Mouse (Mus musculus): ENCODE results near the gene Cisd3. TPM values are rescaled to one million over a fixed set of nuclear protein-coding genes. Genes with fewer than 3 reads are reported as not detected.
"Not testable (repeated sequence)": the region's sequence is repeated elsewhere in the genome, so short reads cannot be mapped to it uniquely, and the experiment has no call there.

Cisd3 gene
- polyA plus RNA-seq, 1 experiment from 2014 or later: 45.5 TPM

DNA sequence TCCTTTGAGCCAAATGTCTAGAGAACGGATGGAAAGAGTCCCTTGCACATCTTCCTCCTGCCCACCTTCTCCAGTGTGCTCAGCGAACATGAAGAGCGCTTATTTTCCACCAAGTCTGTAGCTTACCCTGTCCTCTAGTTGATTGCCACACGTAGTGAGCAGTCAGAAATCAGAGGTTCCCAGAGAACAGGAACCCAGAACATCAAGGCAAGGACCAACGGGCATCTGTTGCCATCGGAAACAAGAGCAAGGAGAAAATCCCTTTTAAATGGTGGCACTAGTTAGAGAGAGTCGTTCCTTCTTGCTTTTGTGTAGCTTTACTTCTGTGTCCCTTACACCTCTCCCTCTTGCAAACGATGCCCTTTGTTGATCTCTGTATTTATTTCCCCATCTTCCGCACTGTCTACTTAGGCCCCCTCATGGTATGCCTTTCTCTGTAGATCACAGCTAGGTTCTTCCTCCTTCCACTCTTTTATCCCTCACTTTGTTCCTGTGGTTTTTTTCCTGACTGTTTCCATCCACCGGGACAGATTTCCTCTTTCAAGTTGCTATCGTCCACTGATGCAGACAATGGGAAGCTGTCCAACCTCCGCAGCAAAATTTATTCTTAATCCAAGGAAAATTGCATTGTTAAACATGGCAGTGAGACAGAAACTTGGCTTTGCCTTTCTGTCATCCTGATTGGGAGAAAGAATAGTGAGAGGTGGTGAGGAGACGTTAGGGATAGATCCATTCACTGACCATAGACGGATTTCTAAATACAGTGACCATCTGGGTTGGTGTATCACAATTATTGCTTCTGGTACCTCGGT, 16.2 kb downstream of the Cisd3 start:
- 45% methylated on average over 15 of the region's 15 CpGs for WGBS
- Histone ChIP-seq H3K4me3 (peak overlapping the region; percentile 90), H3K9ac (peak overlapping the region; percentile 11; the same call in 1 of the 2 replicates), H3K27me3 (no peaks in the 10 kb centered on the region), H3K27ac (peak overlapping the region; percentile 88), H3K9me3 (no peaks in the 10 kb centered on the region), H3K36me3 (peaks cover 19% of the 10 kb centered on the region), H3K4me1 (peaks cover 38% of the 10 kb centered on the region), H3K4me2 (peak overlapping the region; percentile 95)
- no peak for ATAC-seq (ENCODE audit: borderline replicate concordance, extremely low read depth, low FRiP score, low TSS enrichment)

DNA sequence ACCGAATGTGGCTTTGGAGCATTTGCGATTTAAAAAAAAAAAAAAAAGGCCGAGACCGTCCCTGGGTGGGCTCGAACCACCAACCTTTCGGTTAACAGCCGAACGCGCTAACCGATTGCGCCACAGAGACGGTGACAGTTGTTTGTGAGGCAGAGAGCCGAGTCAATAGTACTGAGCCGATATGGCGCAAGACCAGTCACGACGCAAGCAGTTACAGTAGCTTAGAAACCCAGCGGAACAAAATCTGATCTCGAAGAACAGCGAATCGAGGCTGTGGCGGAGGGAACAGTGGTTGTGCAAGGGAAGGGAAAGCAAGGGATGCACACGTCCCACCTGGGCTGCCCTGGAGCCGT, 16.7 kb downstream of the Cisd3 start:
- peak; percentile 1; the same call in 1 of the 2 replicates for ATAC-seq (ENCODE audit: borderline replicate concordance, extremely low read depth, low FRiP score, low TSS enrichment)
- Histone ChIP-seq H3K27me3 (no peaks in the 10 kb centered on the region), H3K4me1 (peaks cover 33% of the 10 kb centered on the region), H3K9me3 (no peaks in the 10 kb centered on the region), H3K36me3 (peaks cover 25% of the 10 kb centered on the region), H3K9ac (peak overlapping the region; percentile 61), H3K27ac (peak overlapping the region; percentile 88), H3K4me2 (peak overlapping the region; percentile 95), H3K4me3 (peak overlapping the region; percentile 69)
- under 1% methylated on average over 24 of the region's 24 CpGs for WGBS

DNA sequence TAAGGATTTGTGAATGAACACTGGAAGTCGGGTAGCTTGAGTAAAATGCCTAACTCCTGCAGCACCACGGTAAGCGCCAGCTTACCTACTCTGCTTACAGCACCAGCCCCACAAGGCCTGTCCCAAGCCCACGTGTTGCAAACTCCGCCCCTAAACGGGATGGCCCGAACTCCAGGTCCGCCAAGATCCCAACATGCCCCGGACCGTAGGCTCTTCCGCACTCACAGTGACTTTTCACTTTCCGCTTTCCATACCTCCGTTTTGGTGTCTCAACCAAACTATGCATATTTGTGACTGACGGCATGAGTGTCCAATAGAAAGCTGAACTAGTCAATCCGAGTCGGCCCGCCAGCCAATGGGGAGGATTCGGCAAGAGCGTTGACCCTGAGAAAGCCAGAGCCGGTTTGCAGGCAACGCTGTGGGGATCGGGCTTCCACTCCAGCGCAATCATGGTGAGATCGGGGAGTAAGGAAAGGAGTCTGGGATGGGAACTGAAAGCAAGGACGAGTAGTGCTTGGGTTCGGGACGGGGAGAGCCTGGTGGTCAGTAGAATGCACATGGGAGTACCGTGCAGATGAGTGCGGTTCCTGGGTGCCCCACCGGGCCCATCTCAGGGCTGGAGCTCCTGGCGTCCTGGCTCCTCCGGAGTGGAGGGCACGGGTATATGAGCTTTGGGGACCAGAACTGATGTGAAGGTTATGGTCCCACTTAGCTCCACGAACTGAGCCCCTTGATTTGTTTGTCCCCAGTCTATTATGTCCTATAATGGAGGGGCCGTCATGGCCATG, 17.6 kb downstream of the Cisd3 start, which contains the start of gene Psmb3:
Psmb3 (plus strand) TSS at position 361 of the 788 bp plus-strand sequence.
- Histone ChIP-seq H3K9ac (peak within 1 kb of the TSS; percentile 73), H3K27me3 (no peaks in the 10 kb centered on the region), H3K9me3 (no peaks in the 10 kb centered on the region), H3K4me1 (peaks cover 25% of the 10 kb centered on the region), H3K27ac (peak within 1 kb of the TSS; percentile 88), H3K36me3 (peaks cover 34% of the 10 kb centered on the region), H3K4me3 (peak within 1 kb of the TSS; percentile 69), H3K4me2 (peak within 1 kb of the TSS; percentile 95)
- under 1% methylated on average over 35 of the region's 35 CpGs for WGBS
- ATAC-seq (ENCODE audit: borderline replicate concordance, extremely low read depth, low FRiP score, low TSS enrichment): peak; percentile 88

DNA sequence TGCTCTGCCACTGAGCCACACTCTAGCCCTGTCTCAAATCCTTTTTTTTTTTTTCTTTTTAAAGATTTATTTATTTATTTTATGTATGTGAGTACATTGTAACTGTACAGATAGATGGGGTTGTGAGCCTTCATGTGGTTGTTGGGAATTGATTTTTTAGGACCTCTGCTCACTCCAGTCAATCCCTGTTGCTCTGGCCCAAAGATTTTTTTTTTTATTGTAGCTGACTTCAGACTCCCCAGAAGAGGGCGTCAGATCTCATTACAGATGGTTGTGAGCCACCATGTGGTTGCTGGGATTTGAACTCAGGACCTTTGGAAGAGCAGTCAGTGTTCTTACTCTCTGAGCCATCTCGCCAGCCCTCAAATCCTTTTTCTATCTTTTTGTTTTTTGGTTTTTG, 24.4 kb downstream of the Cisd3 start:
- not testable (repeated sequence) for ATAC-seq (ENCODE audit: borderline replicate concordance, extremely low read depth, low FRiP score, low TSS enrichment); H3K27me3 ChIP-seq; H3K4me2 ChIP-seq; H3K9me3 ChIP-seq; H3K4me3 ChIP-seq; H3K9ac ChIP-seq; H3K4me1 ChIP-seq; H3K27ac ChIP-seq
- H3K36me3 ChIP-seq: peaks cover 70% of the 10 kb centered on the region
- WGBS: 76% methylated on average over 2 of the region's 2 CpGs

DNA sequence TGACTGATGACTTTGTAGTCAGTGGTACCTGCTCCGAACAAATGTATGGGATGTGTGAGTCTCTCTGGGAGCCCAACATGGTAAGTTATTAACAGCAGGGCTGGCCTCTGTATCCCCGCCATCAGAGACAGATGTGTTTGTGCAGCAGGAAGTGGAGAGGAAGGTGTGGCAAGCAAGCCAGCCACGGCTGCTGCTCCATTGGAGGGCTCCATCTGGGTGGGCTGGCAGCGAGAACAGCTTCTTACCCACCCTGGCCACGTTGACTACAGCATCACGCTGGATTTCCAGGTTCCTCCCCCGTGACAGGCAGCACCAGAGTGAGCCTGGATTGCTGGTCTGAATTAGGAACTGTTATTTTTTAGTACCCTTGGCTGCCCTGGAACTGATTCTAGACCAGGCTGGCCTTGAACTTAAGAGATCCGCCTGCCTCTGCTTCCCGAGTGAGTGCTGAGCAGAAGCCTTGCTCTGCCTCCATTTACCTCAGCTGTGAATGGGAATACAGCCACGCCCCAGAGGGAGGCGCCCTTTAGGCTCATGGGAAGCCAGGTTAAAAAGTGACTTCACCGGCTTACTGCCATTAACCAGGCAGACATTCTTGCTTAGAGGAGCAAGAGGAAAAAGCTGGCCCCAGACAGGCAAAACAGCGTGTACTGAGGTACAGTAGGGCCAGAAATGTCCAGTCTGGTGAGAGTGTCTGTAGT, 25.7 kb downstream of the Cisd3 start:
- no peaks in the 10 kb centered on the region for H3K9me3 ChIP-seq
- peaks cover 60% of the 10 kb centered on the region for H3K36me3 ChIP-seq
- H3K4me2 ChIP-seq: no peak overlapping the region
- no peaks in the 10 kb centered on the region for H3K27me3 ChIP-seq
- ATAC-seq (ENCODE audit: borderline replicate concordance, extremely low read depth, low FRiP score, low TSS enrichment): no peak
- H3K27ac ChIP-seq: no peak overlapping the region
- WGBS: 77% methylated on average over 13 of the region's 13 CpGs
- no peak overlapping the region for H3K9ac ChIP-seq
- H3K4me3 ChIP-seq: no peak overlapping the region
- H3K4me1 ChIP-seq: 0 out of 2 replicates have a peak, but pooled peaks cover 3% of the 10 kb centered on the region

DNA sequence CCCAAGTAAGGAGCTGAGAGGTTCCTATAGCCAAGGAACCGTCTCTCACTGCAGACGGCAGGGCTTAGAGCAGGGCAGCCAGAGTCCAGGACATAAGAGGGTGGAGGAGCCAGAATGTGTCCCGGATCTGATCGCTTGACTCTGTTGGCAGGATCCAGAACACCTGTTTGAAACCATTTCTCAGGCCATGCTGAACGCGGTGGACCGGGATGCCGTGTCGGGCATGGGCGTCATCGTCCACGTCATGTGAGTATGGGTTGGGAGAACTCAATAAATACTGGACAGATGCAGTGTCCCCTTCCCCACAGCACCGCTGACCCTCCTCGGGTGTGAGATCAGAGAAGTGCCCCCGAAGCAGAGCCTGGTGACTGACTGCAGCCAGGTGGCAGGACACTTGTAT, 26.7 kb downstream of the Cisd3 start:
- no peaks in the 10 kb centered on the region for H3K27me3 ChIP-seq
- no peak overlapping the region for H3K9ac ChIP-seq
- no peak overlapping the region for H3K4me3 ChIP-seq
- peaks cover 55% of the 10 kb centered on the region for H3K36me3 ChIP-seq
- no peaks in the 10 kb centered on the region for H3K9me3 ChIP-seq
- 85% methylated on average over 15 of the region's 15 CpGs for WGBS
- 0 out of 2 replicates have a peak, but pooled peaks cover 3% of the 10 kb centered on the region for H3K4me1 ChIP-seq
- no peak overlapping the region for H3K4me2 ChIP-seq
- no peak for ATAC-seq (ENCODE audit: borderline replicate concordance, extremely low read depth, low FRiP score, low TSS enrichment)
- no peak overlapping the region for H3K27ac ChIP-seq

DNA sequence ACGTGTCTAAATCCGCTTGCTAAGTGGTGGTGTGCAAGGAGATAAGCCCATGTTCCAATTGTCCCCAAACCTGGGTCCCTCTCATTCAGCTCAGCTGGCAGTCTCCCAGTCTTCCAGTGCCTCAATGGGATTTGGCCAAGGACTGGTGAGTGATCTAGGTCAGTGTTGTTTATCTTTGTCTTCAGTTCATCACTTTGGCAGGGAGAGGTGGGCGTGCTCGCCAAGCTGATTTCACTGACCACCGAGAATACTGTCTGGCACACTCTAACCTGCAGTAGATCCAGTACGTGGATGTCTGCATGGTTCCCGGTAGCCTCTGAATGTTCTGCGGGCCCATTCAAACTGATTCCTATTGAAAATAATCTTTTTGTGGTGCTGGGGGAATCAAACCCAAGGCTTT, 28.3 kb downstream of the Cisd3 start:
- Histone ChIP-seq H3K27ac (no peak overlapping the region), H3K36me3 (peaks cover 42% of the 10 kb centered on the region), H3K9ac (no peak overlapping the region), H3K4me1 (0 out of 2 replicates have a peak, but pooled peaks cover 3% of the 10 kb centered on the region), H3K4me3 (no peak overlapping the region), H3K4me2 (no peak overlapping the region), H3K9me3 (no peaks in the 10 kb centered on the region), H3K27me3 (no peaks in the 10 kb centered on the region)
- no peak for ATAC-seq (ENCODE audit: borderline replicate concordance, extremely low read depth, low FRiP score, low TSS enrichment)
- WGBS: 79% methylated on average over 8 of the region's 8 CpGs

DNA sequence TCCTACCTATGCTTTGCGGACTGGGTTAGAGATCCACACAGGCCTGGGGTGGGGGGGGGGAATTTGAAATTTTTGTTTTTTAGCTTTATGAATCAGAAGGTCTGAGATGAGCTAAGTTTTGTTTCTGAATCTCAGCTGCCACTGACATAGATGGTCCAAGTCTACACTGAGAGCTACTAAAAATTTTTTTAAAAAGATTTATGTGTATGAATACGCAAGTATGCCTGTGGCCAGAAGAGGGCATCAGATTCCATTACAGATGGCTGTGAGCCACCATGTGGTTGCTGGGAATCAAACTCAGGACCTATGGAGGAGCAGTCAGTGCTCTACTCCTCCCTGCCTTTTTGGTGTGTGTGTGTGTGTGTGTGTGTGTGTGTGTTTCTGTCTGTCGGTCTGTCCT, 28.7 kb downstream of the Cisd3 start:
- Histone ChIP-seq H3K4me2 (no peak overlapping the region), H3K27me3 (no peaks in the 10 kb centered on the region), H3K36me3 (peaks cover 38% of the 10 kb centered on the region), H3K9me3 (no peaks in the 10 kb centered on the region), H3K9ac (no peak overlapping the region), H3K4me1 (0 out of 2 replicates have a peak, but pooled peaks cover 3% of the 10 kb centered on the region), H3K27ac (no peak overlapping the region), H3K4me3 (no peak overlapping the region)
- ATAC-seq (ENCODE audit: borderline replicate concordance, extremely low read depth, low FRiP score, low TSS enrichment): no peak
- WGBS: 90% methylated on average over 3 of the region's 3 CpGs

DNA sequence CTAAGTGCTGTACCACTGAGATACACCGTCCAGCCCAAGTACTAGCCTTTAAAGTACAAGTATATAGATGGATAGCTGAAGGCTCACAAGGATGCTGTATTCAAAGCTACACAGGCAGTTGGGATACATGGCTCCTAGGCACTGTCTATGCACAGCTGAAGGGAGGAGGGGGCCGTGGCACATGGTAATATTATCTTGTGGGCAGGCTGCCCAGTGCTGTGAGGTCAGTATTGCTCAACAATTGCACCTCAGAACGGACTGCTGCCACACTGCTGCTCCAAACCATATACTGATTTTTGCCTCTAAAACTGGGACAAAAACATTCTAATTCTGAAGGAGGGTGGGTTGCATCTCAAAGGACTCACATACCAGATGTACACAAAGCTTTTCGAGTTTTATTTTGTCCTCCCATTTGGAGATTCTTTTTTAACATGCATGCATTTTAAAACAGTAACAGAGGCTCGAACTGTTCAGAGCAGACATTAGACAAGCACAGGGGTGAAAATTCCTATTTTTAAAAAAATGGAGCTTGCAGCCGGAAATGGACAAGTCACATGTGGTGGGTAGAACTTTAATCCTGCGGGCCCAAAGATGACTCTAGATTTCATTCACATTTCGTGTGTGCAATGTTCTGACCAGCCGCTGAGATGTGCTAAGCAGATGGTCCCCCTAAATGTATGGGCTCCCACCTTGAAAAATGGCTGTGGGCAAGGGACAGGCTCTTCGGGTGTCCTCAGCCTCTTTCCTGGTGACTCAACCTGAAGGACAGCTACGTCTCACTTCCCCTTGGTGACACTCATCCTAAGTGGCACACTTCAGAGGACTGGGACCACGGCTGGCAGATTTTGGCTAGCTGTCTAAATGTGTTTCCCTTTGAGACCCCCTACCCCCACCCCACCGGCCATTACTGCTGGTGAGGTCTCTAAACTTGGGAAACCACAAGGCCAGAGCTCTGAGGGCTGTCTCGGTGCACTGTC, 29.4 kb downstream of the Cisd3 start:
- Histone ChIP-seq H3K4me2 (no peak overlapping the region), H3K9me3 (no peaks in the 10 kb centered on the region), H3K4me1 (0 out of 2 replicates have a peak, but pooled peaks cover 3% of the 10 kb centered on the region), H3K4me3 (no peak overlapping the region), H3K27ac (0 out of 2 replicates have a peak overlapping the region, but pooled peaks have one; percentile 11), H3K36me3 (peaks cover 45% of the 10 kb centered on the region), H3K27me3 (no peaks in the 10 kb centered on the region), H3K9ac (no peak overlapping the region)
- ATAC-seq (ENCODE audit: borderline replicate concordance, extremely low read depth, low FRiP score, low TSS enrichment): no peak
- 74% methylated on average over 14 of the region's 14 CpGs for WGBS

DNA sequence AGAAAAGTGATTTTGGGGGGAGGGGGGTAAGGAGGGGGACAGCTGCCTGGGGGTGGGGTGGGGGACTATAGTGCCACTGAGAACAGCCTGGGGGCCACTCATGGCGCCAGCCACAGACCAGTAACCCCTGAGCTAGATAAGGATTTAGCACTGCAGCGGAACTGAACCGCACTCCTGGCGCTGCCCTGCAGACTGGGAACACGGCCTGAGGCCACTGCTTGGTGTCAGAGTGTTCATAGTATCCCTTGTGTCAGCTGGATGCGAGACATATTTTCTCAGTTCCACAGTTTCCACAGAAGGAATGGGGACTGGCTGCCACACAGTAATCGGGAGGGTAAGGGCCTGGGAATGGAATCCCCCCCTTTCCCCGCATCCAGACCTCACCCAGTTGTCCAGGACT, 30.4 kb downstream of the Cisd3 start:
- Histone ChIP-seq H3K9ac (no peak overlapping the region), H3K36me3 (peaks cover 54% of the 10 kb centered on the region), H3K9me3 (no peaks in the 10 kb centered on the region), H3K4me2 (no peak overlapping the region), H3K4me1 (0 out of 2 replicates have a peak, but pooled peaks cover 3% of the 10 kb centered on the region), H3K27ac (no peak overlapping the region), H3K4me3 (no peak overlapping the region), H3K27me3 (no peaks in the 10 kb centered on the region)
- WGBS: 85% methylated on average over 8 of the region's 8 CpGs
- no peak for ATAC-seq (ENCODE audit: borderline replicate concordance, extremely low read depth, low FRiP score, low TSS enrichment)

Measured in lung, embryonic 15.5 days (tissue).